Mouse (Mus musculus): ENCODE results near the gene Rbfox1. TPM values are rescaled to one million over a fixed set of nuclear protein-coding genes. Genes with fewer than 3 reads are reported as not detected.
A peak's percentile ranks its signal among the peaks of the same experiment; 100 is the strongest.

Rbfox1 gene
- polyA plus RNA-seq, 1 experiment from 2014 or later = 276 TPM

DNA sequence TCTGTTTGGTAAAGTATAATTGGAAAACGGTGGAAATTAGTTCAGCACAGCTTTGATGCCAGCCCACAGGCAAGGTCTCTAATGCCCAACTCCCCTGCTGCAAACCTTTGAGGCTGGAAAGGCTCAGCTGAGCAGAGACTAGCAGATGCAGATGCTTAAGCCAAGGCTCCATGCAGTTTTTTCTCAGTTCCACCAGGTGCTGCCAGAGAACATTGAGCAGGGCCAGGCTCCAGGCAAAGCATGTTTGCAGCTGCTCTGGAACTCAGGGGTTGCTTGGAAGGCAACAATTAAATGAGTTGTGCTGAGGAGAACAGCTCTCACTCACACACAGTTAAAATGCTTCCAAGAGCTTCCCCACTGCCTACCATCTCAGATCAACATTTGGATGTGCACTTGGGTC lies 1251.8 kb downstream of the Rbfox1 start:
- ATAC-seq = peak; percentile 50; the same call in 1 of the 2 replicates
- WGBS = 33% methylated on average over 1 of the region's 1 CpGs
- peak overlapping the region; percentile 44 for H3K27ac ChIP-seq (ENCODE audit: low read depth, low read length)

DNA sequence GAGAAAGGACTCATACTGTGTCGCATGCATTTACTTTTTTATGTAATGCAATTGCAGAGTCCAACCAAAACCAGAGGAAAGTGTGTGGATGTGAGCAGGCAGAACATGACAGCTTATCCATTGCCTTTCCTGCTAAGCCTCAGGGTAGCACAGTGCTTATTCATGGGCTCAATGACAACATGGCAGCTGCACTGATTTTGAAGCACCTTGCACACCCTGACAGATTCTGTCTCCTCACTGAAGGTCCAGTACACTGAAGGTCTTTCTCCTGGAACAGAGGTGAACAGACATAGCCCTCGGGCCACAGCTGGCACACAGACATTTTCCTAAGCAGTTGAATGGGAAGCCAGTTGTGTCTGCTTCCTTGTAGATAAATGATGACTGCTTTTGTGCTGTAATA lies 1254.3 kb downstream of the Rbfox1 start:
- Histone ChIP-seq H3K4me2 (ENCODE audit: low read length) (no peak overlapping the region), H3K36me3 (ENCODE audit: control insufficient read depth, insufficient read depth, low read length) (no peaks in the 10 kb centered on the region), H3K4me3 (ENCODE audit: low read length) (no peak overlapping the region), H3K9ac (ENCODE audit: low read depth, low read length) (no peak overlapping the region), H3K4me1 (ENCODE audit: control insufficient read depth, insufficient read depth, low read depth, low read length) (peaks cover 6% of the 10 kb centered on the region), H3K9me3 (ENCODE audit: control insufficient read depth, low read length) (no peaks in the 10 kb centered on the region), H3K27ac (ENCODE audit: low read depth, low read length) (no peak overlapping the region), H3K27me3 (replicated peaks; ENCODE audit: control insufficient read depth, insufficient read depth, low read length) (no peaks in the 10 kb centered on the region)
- 81% methylated on average over 2 of the region's 2 CpGs for WGBS
- ATAC-seq = no peak

More for the DNA sequence above, 1251.8 kb downstream of the Rbfox1 start:
- H3K9me3 ChIP-seq (ENCODE audit: control insufficient read depth, low read length) = no peaks in the 10 kb centered on the region
- no peaks in the 10 kb centered on the region for H3K27me3 ChIP-seq (replicated peaks; ENCODE audit: control insufficient read depth, insufficient read depth, low read length)
- no peak overlapping the region for H3K9ac ChIP-seq (ENCODE audit: low read depth, low read length)
- H3K4me1 ChIP-seq (ENCODE audit: control insufficient read depth, insufficient read depth, low read depth, low read length) = peaks cover 6% of the 10 kb centered on the region
- H3K4me3 ChIP-seq (ENCODE audit: low read length) = no peak overlapping the region
- no peak overlapping the region for H3K4me2 ChIP-seq (ENCODE audit: low read length)
- H3K36me3 ChIP-seq (ENCODE audit: control insufficient read depth, insufficient read depth, low read length) = no peaks in the 10 kb centered on the region

DNA sequence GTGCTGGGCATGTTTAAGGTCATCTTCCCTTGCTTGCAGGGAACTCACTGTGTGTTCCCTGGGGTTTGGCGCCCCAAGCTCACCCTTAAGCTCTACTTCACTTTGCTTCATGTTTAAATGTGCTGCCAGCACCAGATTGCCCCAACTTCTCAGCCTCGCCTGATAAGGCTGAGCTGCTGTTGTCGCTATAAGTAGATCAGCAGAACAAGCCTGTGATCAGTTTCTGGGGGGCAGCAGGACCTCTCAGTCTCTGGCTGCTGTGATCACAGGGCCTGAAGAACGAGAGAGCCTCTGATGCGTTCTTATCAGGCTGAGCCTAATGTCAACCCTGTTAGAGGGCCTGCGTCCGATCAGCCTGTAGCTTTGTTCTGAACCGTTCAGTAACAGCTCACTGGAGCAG lies 1255.8 kb downstream of the Rbfox1 start:
- H3K9me3 ChIP-seq (ENCODE audit: control insufficient read depth, low read length) = no peaks in the 10 kb centered on the region
- no peak overlapping the region for H3K4me2 ChIP-seq (ENCODE audit: low read length)
- no peaks in the 10 kb centered on the region for H3K27me3 ChIP-seq (replicated peaks; ENCODE audit: control insufficient read depth, insufficient read depth, low read length)
- H3K4me3 ChIP-seq (ENCODE audit: low read length) = no peak overlapping the region
- 50% methylated on average over 8 of the region's 8 CpGs for WGBS
- ATAC-seq = no peak
- no peak overlapping the region for H3K9ac ChIP-seq (ENCODE audit: low read depth, low read length)
- H3K4me1 ChIP-seq (ENCODE audit: control insufficient read depth, insufficient read depth, low read depth, low read length) = peaks cover 9% of the 10 kb centered on the region
- peak overlapping the region; percentile 15; the same call in 1 of the 2 replicates for H3K27ac ChIP-seq (ENCODE audit: low read depth, low read length)
- no peaks in the 10 kb centered on the region for H3K36me3 ChIP-seq (ENCODE audit: control insufficient read depth, insufficient read depth, low read length)

DNA sequence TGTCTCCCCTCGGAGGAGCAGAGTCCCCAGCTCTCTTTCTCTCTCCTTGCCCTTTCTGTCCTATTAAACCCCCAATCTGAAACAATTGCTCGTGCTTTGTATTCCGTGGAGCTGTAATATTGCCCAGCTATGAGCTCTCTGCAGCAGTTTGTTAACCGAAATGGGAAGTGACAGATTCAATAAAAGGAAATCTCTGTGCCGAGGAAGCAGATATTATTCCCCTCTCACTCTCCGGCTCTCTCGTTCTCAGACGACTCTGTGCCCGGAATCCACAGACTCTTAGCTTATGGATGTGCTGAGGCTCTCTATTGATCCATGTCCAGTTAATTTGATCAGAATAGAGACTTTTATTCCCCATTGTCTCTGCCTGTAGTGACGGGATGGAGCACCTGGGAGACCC lies 1260.3 kb downstream of the Rbfox1 start:
- H3K36me3 ChIP-seq (ENCODE audit: control insufficient read depth, insufficient read depth, low read length) = no peaks in the 10 kb centered on the region
- H3K9ac ChIP-seq (ENCODE audit: low read depth, low read length) = no peak overlapping the region
- no peak overlapping the region for H3K4me2 ChIP-seq (ENCODE audit: low read length)
- no peak overlapping the region for H3K4me3 ChIP-seq (ENCODE audit: low read length)
- H3K9me3 ChIP-seq (ENCODE audit: control insufficient read depth, low read length) = no peaks in the 10 kb centered on the region
- peaks cover 40% of the 10 kb centered on the region for H3K4me1 ChIP-seq (ENCODE audit: control insufficient read depth, insufficient read depth, low read depth, low read length)
- WGBS = 31% methylated on average over 10 of the region's 10 CpGs
- ATAC-seq = no peak
- H3K27ac ChIP-seq (ENCODE audit: low read depth, low read length) = 0 out of 2 replicates have a peak overlapping the region, but pooled peaks have one; percentile 3
- no peaks in the 10 kb centered on the region for H3K27me3 ChIP-seq (replicated peaks; ENCODE audit: control insufficient read depth, insufficient read depth, low read length)

DNA sequence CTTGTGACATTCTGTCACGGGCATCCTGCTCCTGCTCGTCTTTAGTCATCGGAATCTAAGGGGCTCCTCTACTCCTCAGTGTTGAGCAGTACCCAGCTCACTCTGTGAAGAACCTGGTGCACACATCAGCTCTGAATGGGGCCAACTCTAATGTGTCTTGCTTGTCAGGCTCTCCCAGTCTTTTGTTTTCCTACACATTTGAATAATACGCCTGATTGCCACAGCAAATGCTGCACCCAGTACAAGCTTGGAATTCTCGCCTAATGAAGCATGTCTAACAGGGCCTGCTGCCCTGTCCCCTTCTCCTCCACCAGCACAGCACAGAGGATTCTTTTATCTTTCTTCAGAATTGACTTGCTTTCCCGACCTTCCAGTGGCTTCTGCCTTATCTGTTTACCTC lies 1261.3 kb downstream of the Rbfox1 start:
- H3K4me3 ChIP-seq (ENCODE audit: low read length) = no peak overlapping the region
- H3K4me2 ChIP-seq (ENCODE audit: low read length) = peak overlapping the region; percentile 5; the same call in 1 of the 2 replicates
- H3K27me3 ChIP-seq (replicated peaks; ENCODE audit: control insufficient read depth, insufficient read depth, low read length) = no peaks in the 10 kb centered on the region
- peak; percentile 47; the same call in 1 of the 2 replicates for ATAC-seq
- peaks cover 39% of the 10 kb centered on the region for H3K4me1 ChIP-seq (ENCODE audit: control insufficient read depth, insufficient read depth, low read depth, low read length)
- no peaks in the 10 kb centered on the region for H3K36me3 ChIP-seq (ENCODE audit: control insufficient read depth, insufficient read depth, low read length)
- no peak overlapping the region for H3K9ac ChIP-seq (ENCODE audit: low read depth, low read length)
- H3K27ac ChIP-seq (ENCODE audit: low read depth, low read length) = 0 out of 2 replicates have a peak overlapping the region, but pooled peaks have one; percentile 35
- WGBS = 12% methylated on average over 6 of the region's 6 CpGs
- H3K9me3 ChIP-seq (ENCODE audit: control insufficient read depth, low read length) = no peaks in the 10 kb centered on the region

DNA sequence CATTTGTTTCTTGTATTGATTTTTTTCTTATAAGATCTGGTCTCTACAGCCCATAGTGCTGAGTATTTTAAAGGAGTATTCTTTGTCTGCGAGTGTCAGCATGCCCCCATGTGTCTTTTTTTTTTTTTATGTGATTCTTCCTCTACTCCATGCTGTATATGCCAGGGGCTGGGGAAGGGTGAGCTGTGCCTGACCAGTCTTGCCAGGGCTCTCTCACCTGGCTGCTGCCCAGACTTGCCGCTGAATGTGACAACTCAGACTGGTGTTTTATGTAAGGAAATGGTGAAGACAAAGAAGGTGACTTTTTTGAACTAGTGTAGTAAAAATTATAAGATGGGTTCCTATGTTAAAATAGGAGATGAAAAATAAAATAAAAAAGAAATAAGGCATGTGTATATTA lies 1262.7 kb downstream of the Rbfox1 start:
- H3K4me2 ChIP-seq (ENCODE audit: low read length) = no peak overlapping the region
- no peaks in the 10 kb centered on the region for H3K9me3 ChIP-seq (ENCODE audit: control insufficient read depth, low read length)
- WGBS = 50% methylated on average over 2 of the region's 2 CpGs
- H3K4me3 ChIP-seq (ENCODE audit: low read length) = no peak overlapping the region
- peaks cover 39% of the 10 kb centered on the region for H3K4me1 ChIP-seq (ENCODE audit: control insufficient read depth, insufficient read depth, low read depth, low read length)
- H3K27me3 ChIP-seq (replicated peaks; ENCODE audit: control insufficient read depth, insufficient read depth, low read length) = no peaks in the 10 kb centered on the region
- no peak for ATAC-seq
- no peak overlapping the region for H3K27ac ChIP-seq (ENCODE audit: low read depth, low read length)
- no peak overlapping the region for H3K9ac ChIP-seq (ENCODE audit: low read depth, low read length)
- no peaks in the 10 kb centered on the region for H3K36me3 ChIP-seq (ENCODE audit: control insufficient read depth, insufficient read depth, low read length)

DNA sequence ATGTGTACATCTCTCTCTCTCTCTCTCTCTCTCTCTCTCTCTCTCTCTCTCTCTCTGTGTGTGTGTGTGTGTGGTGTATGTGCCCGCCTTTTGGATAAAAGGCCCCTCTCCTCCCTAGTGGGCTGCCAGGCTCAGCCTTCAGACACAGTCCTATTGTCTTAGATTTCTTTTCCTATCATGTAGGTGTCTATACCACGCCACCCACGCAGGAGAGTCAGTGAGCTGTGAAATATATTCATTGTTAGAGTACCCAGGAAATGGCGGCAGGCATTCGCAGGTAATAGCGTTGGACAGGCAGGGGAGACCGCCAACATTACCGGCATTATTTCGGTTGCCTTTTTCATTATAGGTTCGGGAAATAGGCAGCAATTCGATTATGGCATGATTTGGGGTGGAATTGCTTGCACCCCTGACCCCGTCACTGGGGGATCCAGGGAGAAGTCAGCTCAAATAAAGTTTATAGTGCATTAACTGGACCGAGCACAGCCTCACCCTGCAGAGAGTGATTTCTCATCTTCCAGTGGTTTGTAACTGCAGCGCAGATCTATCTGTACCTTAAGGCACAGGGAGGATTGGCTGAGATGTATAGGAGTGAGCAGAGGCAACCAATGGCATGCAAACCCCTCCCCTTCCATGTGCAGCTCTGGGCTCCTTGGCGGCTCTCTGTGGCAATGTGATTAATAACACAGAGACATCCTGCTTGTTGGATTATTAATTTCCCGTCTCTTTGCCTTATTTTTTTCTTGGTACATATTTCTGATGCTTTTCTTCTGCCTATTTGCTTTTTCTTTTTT lies 1264.1 kb downstream of the Rbfox1 start:
- H3K4me3 ChIP-seq (ENCODE audit: low read length) = no peak overlapping the region
- WGBS = 41% methylated on average over 16 of the region's 16 CpGs
- H3K4me2 ChIP-seq (ENCODE audit: low read length) = peak overlapping the region; percentile 46
- H3K4me1 ChIP-seq (ENCODE audit: control insufficient read depth, insufficient read depth, low read depth, low read length) = peaks cover 39% of the 10 kb centered on the region
- H3K27me3 ChIP-seq (replicated peaks; ENCODE audit: control insufficient read depth, insufficient read depth, low read length) = no peaks in the 10 kb centered on the region
- no peaks in the 10 kb centered on the region for H3K9me3 ChIP-seq (ENCODE audit: control insufficient read depth, low read length)
- peak overlapping the region; percentile 51 for H3K27ac ChIP-seq (ENCODE audit: low read depth, low read length)
- no peaks in the 10 kb centered on the region for H3K36me3 ChIP-seq (ENCODE audit: control insufficient read depth, insufficient read depth, low read length)
- peak; percentile 81 for ATAC-seq
- H3K9ac ChIP-seq (ENCODE audit: low read depth, low read length) = peak overlapping the region; percentile 14; the same call in 1 of the 2 replicates

DNA sequence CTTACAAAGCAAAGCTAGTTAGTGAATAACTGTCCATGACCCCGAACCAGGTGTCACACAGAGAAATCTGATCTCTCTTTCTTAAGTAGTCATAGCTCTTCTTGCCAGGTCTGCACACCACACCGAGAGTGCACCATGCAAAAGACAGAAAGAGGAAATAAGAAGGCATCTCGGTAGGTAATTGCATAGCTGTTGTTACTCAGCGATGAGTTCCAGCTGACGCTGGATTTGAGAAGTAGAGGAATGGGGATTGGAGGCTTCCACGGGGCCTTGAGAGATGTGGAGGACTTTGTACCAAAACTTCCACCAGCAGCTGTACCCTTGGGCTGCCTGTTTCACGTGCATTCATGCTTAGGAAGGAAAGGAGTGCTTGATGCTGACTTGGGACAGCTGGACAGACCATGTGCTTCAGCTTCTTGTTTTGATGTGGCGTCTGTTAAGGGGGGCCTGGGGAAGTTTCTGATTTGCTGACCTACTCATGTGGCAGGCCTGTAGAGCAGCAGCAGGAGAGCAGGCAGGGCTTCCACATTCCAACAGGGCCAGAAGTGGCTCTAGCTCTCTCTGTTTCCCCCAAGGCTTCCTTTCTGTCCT lies 1265.1 kb downstream of the Rbfox1 start:
- H3K9ac ChIP-seq (ENCODE audit: low read depth, low read length) = 0 out of 2 replicates have a peak overlapping the region, but pooled peaks have one; percentile 15
- 0 out of 2 replicates have a peak, but pooled peaks have one; percentile 34 for ATAC-seq
- H3K4me3 ChIP-seq (ENCODE audit: low read length) = no peak overlapping the region
- H3K27me3 ChIP-seq (replicated peaks; ENCODE audit: control insufficient read depth, insufficient read depth, low read length) = no peaks in the 10 kb centered on the region
- peak overlapping the region; percentile 42 for H3K27ac ChIP-seq (ENCODE audit: low read depth, low read length)
- peaks cover 39% of the 10 kb centered on the region for H3K4me1 ChIP-seq (ENCODE audit: control insufficient read depth, insufficient read depth, low read depth, low read length)
- no peaks in the 10 kb centered on the region for H3K9me3 ChIP-seq (ENCODE audit: control insufficient read depth, low read length)
- 40% methylated on average over 8 of the region's 8 CpGs for WGBS
- H3K36me3 ChIP-seq (ENCODE audit: control insufficient read depth, insufficient read depth, low read length) = no peaks in the 10 kb centered on the region
- peak overlapping the region; percentile 46 for H3K4me2 ChIP-seq (ENCODE audit: low read length)

DNA sequence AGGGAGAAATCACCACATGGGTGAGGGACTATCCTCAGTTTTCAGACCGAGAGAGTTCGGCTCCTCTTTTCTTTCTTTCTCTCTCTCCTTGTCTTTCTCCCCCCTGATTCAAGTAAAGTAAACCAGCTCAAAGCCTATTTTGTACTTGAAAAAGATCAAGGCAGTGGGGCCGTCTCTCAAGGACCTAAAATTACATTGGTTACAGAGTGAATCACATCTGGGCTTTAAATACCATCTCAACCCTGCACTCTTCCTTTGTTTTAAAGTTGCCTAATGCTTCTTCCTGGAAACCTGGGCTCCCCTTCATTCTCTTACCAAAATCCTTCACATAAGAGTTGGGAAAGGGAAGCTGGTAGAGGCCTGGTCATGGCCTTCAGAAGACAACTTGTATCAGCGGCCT lies 1267.2 kb downstream of the Rbfox1 start:
- Histone ChIP-seq H3K4me2 (ENCODE audit: low read length) (no peak overlapping the region), H3K9me3 (ENCODE audit: control insufficient read depth, low read length) (no peaks in the 10 kb centered on the region), H3K4me1 (ENCODE audit: control insufficient read depth, insufficient read depth, low read depth, low read length) (peaks cover 24% of the 10 kb centered on the region), H3K27me3 (replicated peaks; ENCODE audit: control insufficient read depth, insufficient read depth, low read length) (no peaks in the 10 kb centered on the region), H3K27ac (ENCODE audit: low read depth, low read length) (no peak overlapping the region), H3K36me3 (ENCODE audit: control insufficient read depth, insufficient read depth, low read length) (no peaks in the 10 kb centered on the region), H3K9ac (ENCODE audit: low read depth, low read length) (no peak overlapping the region), H3K4me3 (ENCODE audit: low read length) (no peak overlapping the region)
- ATAC-seq = no peak
- WGBS = 84% methylated on average over 4 of the region's 4 CpGs

Measured in hindbrain, embryonic 16.5 days (tissue).